Mouse (Mus musculus) lung, embryonic 16.5 days (tissue): ENCODE data around the gene Nfatc3. TPM values are rescaled to one million over a fixed set of nuclear protein-coding genes. Genes with fewer than 3 reads are reported as not detected.

Experiments
- ATAC-seq: fragments of 200-750 bp; cut with Nextera tagmentation; 2 replicates; pipeline ENCODE4 v1.8.0; 2017; ENCODE audit warnings: low read depth, mild to moderate bottlenecking, moderate library complexity
- H3K27ac ChIP-seq: fragments of 300-500 bp; sonication (generic); 2 replicates; pipeline ENCODE4 v1.5.1; 2014; ENCODE audit warnings: mild to moderate bottlenecking, control low read depth, low read length
- H3K27me3 ChIP-seq: fragments of 300-500 bp; sonication (generic); 2 replicates; pipeline ENCODE4 v1.6.1; 2014; ENCODE audit warnings: low read depth, low read length, mixed read lengths; ENCODE audit not compliant: control insufficient read depth, insufficient read depth
- H3K36me3 ChIP-seq: fragments of 300-500 bp; sonication (generic); 2 replicates; pipeline ENCODE4 v1.6.1; 2014; ENCODE audit warnings: low read length; ENCODE audit not compliant: control insufficient read depth, insufficient read depth
- H3K4me1 ChIP-seq: fragments of 300-500 bp; sonication (generic); replicated peaks from 2 replicates; pipeline ENCODE4 v1.6.1; 2014; ENCODE audit warnings: low read length, mixed read lengths; ENCODE audit not compliant: control insufficient read depth, insufficient read depth
- H3K4me2 ChIP-seq: fragments of 300-500 bp; sonication (generic); 2 replicates; pipeline ENCODE4 v1.6.1; 2014; ENCODE audit warnings: low read depth, low read length, control low read depth
- H3K4me3 ChIP-seq: fragments of 300-500 bp; sonication (generic); 2 replicates; pipeline ENCODE4 v1.5.1; 2014; ENCODE audit warnings: mild to moderate bottlenecking, low read length, control low read depth
- H3K9ac ChIP-seq: fragments of 300-500 bp; sonication (generic); 2 replicates; pipeline ENCODE4 v1.6.1; 2014; ENCODE audit warnings: low read length, control low read depth
- H3K9me3 ChIP-seq: fragments of 300-500 bp; sonication (generic); 2 replicates; pipeline ENCODE4 v1.6.1; 2016; ENCODE audit warnings: low read length; ENCODE audit not compliant: control insufficient read depth
- WGBS: fragments of 180-500 bp; shearing (Covaris S2); extraction: QIAGEN DNeasy Blood & Tissue Kit; methylation state at CpG from one replicate; pipeline ENCODE4 v1.1.7; 2014; 5-methylcytosine and 5-hydroxymethylcytosine counted together
- polyA plus RNA-seq: library from polyadenylated mRNA; unstranded; fragments of >200 nt; fragmentation: Nextera tagmentation; extraction: Ambion mirVana; gene quantifications from 2 replicates; pipeline ENCODE4 v1.2.1, GENCODE M21; 2015

The Nfatc3 gene
- polyA plus RNA-seq, 1 experiment from 2014 or later, result 6.0 TPM

DNA sequence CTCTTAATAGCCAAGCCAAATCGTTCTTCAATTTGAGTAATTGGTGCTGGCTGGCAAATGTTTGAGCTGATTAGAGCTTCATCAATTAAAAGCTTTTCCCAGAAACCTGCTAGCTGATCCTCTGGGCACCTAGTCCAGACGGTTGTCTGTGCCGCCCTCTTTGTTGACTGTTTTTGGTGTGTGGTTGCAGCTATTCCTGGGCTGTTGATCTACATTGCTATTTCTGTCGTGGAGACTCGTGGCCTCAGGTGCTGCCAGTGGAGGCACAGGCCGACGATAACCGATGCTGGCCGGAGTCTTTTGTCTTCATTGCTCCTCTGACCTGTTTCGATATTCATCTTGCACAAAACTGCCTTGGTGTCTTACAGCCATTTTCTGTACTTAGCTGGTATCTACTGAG, 99.7 kb downstream of the Nfatc3 start:
- H3K27ac ChIP-seq, result no peak overlapping the region

DNA sequence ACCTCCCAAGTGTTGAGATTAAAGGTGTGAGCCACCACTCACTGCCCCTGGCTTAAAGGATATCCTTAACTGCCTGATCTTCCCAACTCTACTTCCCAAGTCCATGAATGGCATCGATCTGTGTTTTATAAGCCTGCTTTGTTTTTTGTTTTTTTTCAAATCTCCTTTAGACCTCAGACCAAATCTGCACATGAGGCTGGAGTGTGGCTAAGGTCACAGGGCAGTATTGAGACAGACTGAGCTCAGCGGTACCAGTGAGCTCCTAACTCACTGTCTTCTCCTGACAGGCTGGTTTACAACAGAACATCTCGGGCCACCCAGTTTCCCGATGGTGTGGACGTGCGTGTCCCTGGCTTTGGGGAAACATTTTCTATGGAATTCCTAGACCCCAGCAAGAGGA, 101.2 kb downstream of the Nfatc3 start:
- 84% methylated on average over 6 of the region's 6 CpGs for WGBS
- Histone ChIP-seq H3K27ac (no peak overlapping the region), H3K4me1 (no peaks in the 10 kb centered on the region), H3K4me2 (no peak overlapping the region), H3K4me3 (no peak overlapping the region), H3K36me3 (peaks cover 16% of the 10 kb centered on the region), H3K9me3 (no peaks in the 10 kb centered on the region), H3K27me3 (no peaks in the 10 kb centered on the region), H3K9ac (no peak overlapping the region)
- ATAC-seq, result no peak

More for the DNA sequence above, 99.7 kb downstream of the Nfatc3 start:
- Histone ChIP-seq H3K4me3 (no peak overlapping the region), H3K4me2 (no peak overlapping the region), H3K36me3 (peaks cover 13% of the 10 kb centered on the region), H3K9ac (no peak overlapping the region), H3K9me3 (no peaks in the 10 kb centered on the region), H3K4me1 (no peaks in the 10 kb centered on the region), H3K27me3 (no peaks in the 10 kb centered on the region)
- WGBS, result 86% methylated on average over 10 of the region's 10 CpGs
- no peak for ATAC-seq

DNA sequence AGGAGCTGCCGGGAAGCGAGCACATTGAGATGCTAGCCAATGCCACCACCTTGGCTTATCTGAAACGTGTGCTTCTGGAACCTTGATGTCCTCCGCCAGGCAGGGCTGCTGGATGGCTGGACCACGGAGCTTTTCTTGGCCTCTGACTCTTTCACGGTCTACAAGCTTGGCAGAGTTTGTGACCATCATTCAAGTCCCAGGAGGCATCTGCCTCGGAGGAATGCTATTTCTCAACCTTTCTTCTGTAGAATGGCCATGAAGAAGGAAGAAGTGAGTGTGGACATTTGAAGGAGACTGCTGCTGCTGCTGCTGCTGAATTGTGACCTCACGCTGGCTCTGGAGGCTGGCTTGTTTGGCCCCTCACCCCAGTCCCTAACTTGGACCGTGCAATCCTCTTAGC, 104.6 kb downstream of the Nfatc3 start:
- peaks cover 13% of the 10 kb centered on the region for H3K36me3 ChIP-seq
- H3K4me3 ChIP-seq, result no peak overlapping the region
- 84% methylated on average over 9 of the region's 9 CpGs for WGBS
- peaks cover 2% of the 10 kb centered on the region; the same call in 1 of the 2 replicates for H3K4me1 ChIP-seq
- H3K27me3 ChIP-seq, result no peaks in the 10 kb centered on the region
- H3K9me3 ChIP-seq, result no peaks in the 10 kb centered on the region
- no peak overlapping the region for H3K9ac ChIP-seq
- ATAC-seq, result no peak
- no peak overlapping the region for H3K27ac ChIP-seq
- H3K4me2 ChIP-seq, result no peak overlapping the region

DNA sequence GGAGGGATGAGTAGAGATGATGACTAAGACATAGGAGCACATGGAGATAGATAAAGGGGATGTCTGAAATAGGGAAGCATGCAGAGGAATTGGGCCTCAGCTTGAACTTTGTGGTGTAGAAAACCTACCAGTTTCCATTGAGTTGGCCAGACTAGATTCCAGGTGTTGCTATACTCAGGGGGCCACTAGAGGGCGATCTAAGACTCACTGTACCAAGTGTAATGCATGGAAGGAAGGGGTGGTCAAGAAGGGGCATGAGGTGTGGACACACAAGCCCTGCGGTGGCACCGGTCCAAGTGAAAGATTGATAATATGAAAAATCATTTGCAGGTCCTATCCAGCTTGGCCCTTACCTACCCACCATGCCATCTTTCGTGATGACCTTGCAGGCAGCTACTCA, 106.8 kb downstream of the Nfatc3 start:
- Histone ChIP-seq H3K36me3 (peaks cover 12% of the 10 kb centered on the region), H3K27ac (no peak overlapping the region), H3K9me3 (no peaks in the 10 kb centered on the region), H3K9ac (no peak overlapping the region), H3K4me3 (no peak overlapping the region), H3K27me3 (no peaks in the 10 kb centered on the region), H3K4me1 (peaks cover 11% of the 10 kb centered on the region), H3K4me2 (no peak overlapping the region)
- 48% methylated on average over 4 of the region's 4 CpGs for WGBS
- ATAC-seq, result no peak

DNA sequence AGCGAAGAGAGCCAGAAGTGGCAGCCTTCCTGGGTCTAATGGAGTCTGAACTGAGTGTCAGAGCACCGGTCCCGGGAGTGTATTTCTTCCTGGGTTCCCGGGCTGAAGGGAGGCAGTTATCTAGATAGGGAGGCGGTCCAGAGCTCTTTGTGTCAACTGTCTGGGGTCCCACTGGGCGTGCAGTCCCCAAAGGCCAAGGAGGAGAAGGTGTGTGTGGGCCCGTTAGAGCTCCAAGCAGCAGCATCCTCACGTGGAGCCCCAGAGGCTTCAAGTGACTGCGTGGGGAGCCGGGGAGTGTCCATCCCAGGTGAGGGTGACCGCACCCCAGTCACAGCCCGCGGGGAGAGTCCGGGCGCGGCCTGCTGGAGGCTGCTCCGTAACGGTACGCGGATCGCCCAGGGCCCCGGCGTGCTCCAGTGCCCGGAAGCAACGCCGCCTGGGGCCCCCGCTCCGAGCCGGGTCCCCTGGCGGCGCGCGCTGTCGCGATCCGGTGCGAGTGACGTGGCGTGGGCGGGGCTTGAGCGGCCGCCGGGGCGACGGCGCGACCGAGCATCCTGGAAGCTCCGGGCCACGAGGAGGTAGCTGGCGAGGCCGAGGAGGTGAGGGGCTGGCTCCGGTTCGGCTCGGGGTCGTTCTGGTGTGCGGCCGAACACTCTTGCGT, 109.8 kb downstream of the Nfatc3 start, which contains the start of gene Slc7a6:
Gene Slc7a6 (plus strand): TSS at position 502 of the 661 bp plus-strand sequence.
- Histone ChIP-seq H3K4me3 (peak within 1 kb of the TSS; percentile 88), H3K9me3 (no peaks in the 10 kb centered on the region), H3K4me2 (peak within 1 kb of the TSS; percentile 92), H3K27me3 (no peaks in the 10 kb centered on the region), H3K36me3 (peaks cover 3% of the 10 kb centered on the region; the same call in 1 of the 2 replicates), H3K9ac (peak within 1 kb of the TSS; percentile 86), H3K4me1 (peaks cover 11% of the 10 kb centered on the region), H3K27ac (peak within 1 kb of the TSS; percentile 68)
- WGBS, result under 1% methylated on average over 45 of the region's 59 CpGs
- peak; percentile 90 for ATAC-seq

DNA sequence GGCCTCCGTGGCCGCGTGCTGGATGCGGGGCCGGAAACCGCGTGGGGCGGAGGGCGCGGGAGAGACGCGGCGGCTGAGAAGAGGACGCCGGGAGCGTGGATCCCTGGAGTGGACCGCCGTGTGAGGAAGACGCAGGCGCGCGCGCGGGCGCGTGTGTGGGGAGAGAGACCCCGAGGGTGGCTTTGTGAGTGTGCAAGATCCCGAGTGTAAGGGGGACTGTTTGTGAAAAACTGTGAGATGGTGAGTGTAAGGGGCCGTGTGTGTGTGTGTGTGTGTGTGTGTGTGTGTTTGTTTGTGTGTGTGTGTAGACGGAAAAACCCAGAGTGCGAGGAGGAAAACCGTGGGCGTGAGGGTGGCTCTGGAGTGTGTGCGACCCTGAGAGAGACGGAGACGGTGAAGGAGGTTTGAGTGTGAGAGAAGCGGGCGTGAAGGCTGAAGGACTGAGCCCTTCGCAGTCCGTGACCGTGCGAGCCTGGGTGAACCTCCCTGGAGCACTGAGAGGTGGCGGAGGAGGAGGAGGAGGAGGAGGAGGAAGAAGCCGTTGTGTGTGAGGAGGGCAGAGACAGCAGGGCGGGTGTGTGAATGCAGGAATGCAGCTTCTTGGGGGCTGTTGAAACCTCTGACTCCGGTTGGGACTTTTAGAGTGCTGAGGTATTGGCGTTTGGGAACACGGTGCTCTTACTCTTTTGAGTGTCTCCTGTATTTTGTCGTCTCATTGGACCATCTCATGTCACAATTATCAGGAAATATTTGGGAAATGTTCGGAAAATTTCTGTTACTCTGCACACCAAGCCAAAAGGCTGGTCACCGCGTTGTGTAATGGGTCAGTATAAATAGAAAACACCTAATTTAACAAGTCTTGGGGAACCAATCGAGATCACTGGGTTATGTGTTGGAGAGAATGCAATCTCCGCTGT, 110.6 kb downstream of the Nfatc3 start:
- H3K4me2 ChIP-seq, result peak overlapping the region; percentile 92
- no peaks in the 10 kb centered on the region for H3K27me3 ChIP-seq
- WGBS, result under 1% methylated on average over 54 of the region's 54 CpGs
- no peaks in the 10 kb centered on the region for H3K9me3 ChIP-seq
- H3K9ac ChIP-seq, result peak overlapping the region; percentile 86
- peaks cover 11% of the 10 kb centered on the region for H3K4me1 ChIP-seq
- ATAC-seq, result peak; percentile 61
- H3K27ac ChIP-seq, result peak overlapping the region; percentile 68
- H3K36me3 ChIP-seq, result no peaks in the 10 kb centered on the region
- H3K4me3 ChIP-seq, result peak overlapping the region; percentile 88

DNA sequence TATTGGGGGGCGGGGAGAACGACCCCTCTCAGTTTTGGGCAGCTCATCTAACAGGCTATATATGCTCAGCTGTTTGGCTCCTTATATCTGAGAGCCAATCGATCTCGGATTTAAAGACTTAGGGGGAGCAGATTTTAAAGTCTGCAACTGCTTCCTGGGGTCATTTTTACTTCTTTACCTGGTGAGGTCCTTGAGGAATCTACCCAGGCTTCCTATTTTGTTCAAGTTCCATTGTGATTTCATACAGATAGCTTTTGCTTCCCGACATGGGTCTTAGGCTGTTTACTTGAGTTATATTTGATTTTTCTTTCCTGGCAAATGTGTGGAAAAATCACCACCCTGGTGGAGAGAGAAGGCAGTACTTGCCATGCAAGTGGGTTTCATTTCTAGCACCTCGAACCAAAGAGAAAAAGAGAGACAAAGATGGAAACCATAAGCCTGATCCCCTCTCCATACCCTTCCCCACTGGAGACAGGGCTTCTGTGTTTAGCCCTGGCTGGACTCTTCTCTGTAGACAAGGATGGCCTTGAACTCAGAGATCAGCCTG, 111.4 kb downstream of the Nfatc3 start:
- Histone ChIP-seq H3K4me2 (peak overlapping the region; percentile 92), H3K27me3 (no peaks in the 10 kb centered on the region), H3K27ac (peak overlapping the region; percentile 17; the same call in 1 of the 2 replicates), H3K9ac (peak overlapping the region; percentile 86), H3K9me3 (no peaks in the 10 kb centered on the region), H3K36me3 (no peaks in the 10 kb centered on the region), H3K4me1 (peaks cover 11% of the 10 kb centered on the region), H3K4me3 (peak overlapping the region; percentile 88)
- ATAC-seq, result no peak
- WGBS, result 13% methylated on average over 6 of the region's 6 CpGs

DNA sequence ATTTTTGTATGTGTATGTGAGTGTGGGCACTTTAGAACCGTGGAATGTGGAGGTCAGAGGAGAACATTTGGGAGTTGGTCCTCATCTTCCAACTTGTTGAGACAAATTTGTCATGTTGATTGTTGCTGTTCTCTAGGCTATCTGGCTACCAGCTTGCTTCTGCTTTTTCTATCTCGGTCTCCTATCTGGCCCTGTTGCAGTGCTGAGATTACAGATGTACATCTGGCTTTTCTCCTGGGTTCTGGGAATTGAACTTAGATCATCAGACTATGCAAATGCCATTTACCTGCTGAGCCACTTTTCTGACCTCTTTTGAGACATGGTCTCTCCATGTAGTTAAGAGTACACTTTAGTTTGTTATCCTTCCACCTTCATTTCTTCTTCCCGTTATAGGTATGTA, 114.9 kb downstream of the Nfatc3 start:
- H3K4me2 ChIP-seq, result no peak overlapping the region
- H3K36me3 ChIP-seq, result no peaks in the 10 kb centered on the region
- H3K9me3 ChIP-seq, result no peaks in the 10 kb centered on the region
- H3K27me3 ChIP-seq, result no peaks in the 10 kb centered on the region
- no peak overlapping the region for H3K9ac ChIP-seq
- H3K4me1 ChIP-seq, result peaks cover 26% of the 10 kb centered on the region
- ATAC-seq, result no peak
- H3K27ac ChIP-seq, result no peak overlapping the region
- WGBS, result 85% methylated on average over 3 of the region's 3 CpGs
- no peak overlapping the region for H3K4me3 ChIP-seq

DNA sequence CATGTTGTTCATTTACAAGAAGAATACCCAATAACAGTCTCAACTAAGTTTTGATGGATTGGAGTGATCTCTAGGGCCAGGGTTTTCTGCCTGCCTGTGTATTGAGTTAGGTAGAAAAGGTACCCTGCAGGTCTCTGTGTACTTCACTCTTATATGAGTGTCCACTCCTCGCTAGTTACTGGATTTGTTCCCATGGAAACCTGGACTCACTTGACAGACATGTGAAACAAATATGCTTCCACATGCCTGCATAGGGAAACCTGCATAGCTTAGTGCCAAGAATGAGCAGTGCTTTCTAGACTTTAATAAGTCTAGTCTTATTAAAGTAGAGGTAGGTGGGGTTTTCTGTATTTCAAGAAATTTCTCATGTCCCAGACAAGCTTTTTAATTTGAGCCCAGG, 118.3 kb downstream of the Nfatc3 start:
- peak; percentile 83 for ATAC-seq

More for the DNA sequence above, 118.3 kb downstream of the Nfatc3 start:
- Histone ChIP-seq H3K27me3 (no peaks in the 10 kb centered on the region), H3K4me3 (no peak overlapping the region), H3K4me2 (no peak overlapping the region), H3K9me3 (no peaks in the 10 kb centered on the region), H3K27ac (0 out of 2 replicates have a peak overlapping the region, but pooled peaks have one; percentile 7), H3K4me1 (peaks cover 22% of the 10 kb centered on the region), H3K36me3 (no peaks in the 10 kb centered on the region), H3K9ac (no peak overlapping the region)
- 14% methylated on average over 1 of the region's 1 CpGs for WGBS
